Mouse (Mus musculus): ENCODE data around the gene Wdr77. TPM values are rescaled to one million over a fixed set of nuclear protein-coding genes. Genes with fewer than 3 reads are reported as not detected.
"Not testable (repeated sequence)": the region's sequence is repeated elsewhere in the genome, so short reads cannot be mapped to it uniquely, and the experiment has no call there.

The Wdr77 gene
- total RNA-seq (2021) (10 to 100 TPM; 63.8 to 68.6 TPM), polyA plus RNA-seq (2012; rRNA removed) (19.8 and 23.4 TPM in 2 replicates)
- long read RNA-seq, transcript Wdr77-201 (10 exons, 3,682 nt): major isoform, 54 of 64 reads
- long read RNA-seq, partial matches to known transcripts: 2 of 64 reads
- long read RNA-seq, other reads (novel, unspliced or antisense): 7 of 64 reads

- peak; percentile 97 for DNase-seq
Observed at GRCm38 (mm10) chr3:105958974-105959580, at the start of gene Wdr77. TSS of gene Wdr77 (plus strand) at chr3:105959369.

- no peak for DNase-seq
Observed at GRCm38 (mm10) chr3:105910519-105911190, 48.5 kb upstream of the Wdr77 start.

GRCm38 (mm10) chr3:105912097-105912880 is 46.9 kb upstream of the Wdr77 start:
- DNase-seq: peak; percentile 27

GRCm38 (mm10) chr3:105913839-105914681 is 45.1 kb upstream of the Wdr77 start:
- no peak for DNase-seq

- DNase-seq: no peak
Observed at GRCm38 (mm10) chr3:105915281-105915680, 43.9 kb upstream of the Wdr77 start.

- DNase-seq: not testable (repeated sequence)
Observed at GRCm38 (mm10) chr3:105916455-105916854, 42.7 kb upstream of the Wdr77 start.

GRCm38 (mm10) chr3:105917656-105918354 is 41.4 kb upstream of the Wdr77 start:
- no peak for DNase-seq

GRCm38 (mm10) chr3:105918355-105918745 is 40.8 kb upstream of the Wdr77 start:
- DNase-seq: no peak

GRCm38 (mm10) chr3:105920743-105921142 is 38.4 kb upstream of the Wdr77 start:
- DNase-seq: not testable (repeated sequence)

- no peak for DNase-seq
Observed at GRCm38 (mm10) chr3:105921959-105922358, 37.2 kb upstream of the Wdr77 start.

- no peak for DNase-seq
Observed at GRCm38 (mm10) chr3:105924616-105925015, 34.6 kb upstream of the Wdr77 start.

GRCm38 (mm10) chr3:105927561-105928194 is 31.5 kb upstream of the Wdr77 start:
- DNase-seq: no peak

GRCm38 (mm10) chr3:105928195-105928569 is 31.0 kb upstream of the Wdr77 start:
- no peak for DNase-seq

GRCm38 (mm10) chr3:105928781-105929180 is 30.4 kb upstream of the Wdr77 start:
- no peak for DNase-seq

- DNase-seq: no peak
Observed at GRCm38 (mm10) chr3:105929821-105930220, 29.3 kb upstream of the Wdr77 start.

- no peak for DNase-seq
Observed at GRCm38 (mm10) chr3:105931095-105931494, 28.1 kb upstream of the Wdr77 start.

GRCm38 (mm10) chr3:105932240-105933071 is 26.7 kb upstream of the Wdr77 start, which contains the start of gene I830077J02Rik:
TSS of gene I830077J02Rik (minus strand) at chr3:105932664.
- no peak for DNase-seq

GRCm38 (mm10) chr3:105933926-105934325 is 25.2 kb upstream of the Wdr77 start:
- DNase-seq: no peak

- DNase-seq: peak; percentile 43
Observed at GRCm38 (mm10) chr3:105935033-105935432, 24.1 kb upstream of the Wdr77 start.

GRCm38 (mm10) chr3:105936111-105936510 is 23.1 kb upstream of the Wdr77 start:
- no peak for DNase-seq
